Mouse (Mus musculus): ENCODE measurements around the gene Magi1. TPM values are rescaled to one million over a fixed set of nuclear protein-coding genes. Genes with fewer than 3 reads are reported as not detected.

Gene Magi1
- polyA plus RNA-seq, 1 experiment from 2014 or later = 9.8 TPM

- no peak; the same call in 1 of the 2 replicates for ATAC-seq (ENCODE audit: insufficient read depth, low FRiP score, low read depth)
- H3K9me3 ChIP-seq = no peaks in the 10 kb centered on the region
- 59% methylated on average over 4 of the region's 4 CpGs for WGBS
- H3K4me3 ChIP-seq (replicated peaks) = no peak overlapping the region
- H3K27me3 ChIP-seq (replicated peaks) = no peaks in the 10 kb centered on the region
- peak overlapping the region; percentile 23; the same call in 1 of the 2 replicates for H3K27ac ChIP-seq
- H3K9ac ChIP-seq = no peak overlapping the region
- no peaks in the 10 kb centered on the region for H3K36me3 ChIP-seq
- H3K4me2 ChIP-seq = no peak overlapping the region
- H3K4me1 ChIP-seq = peaks cover 13% of the 10 kb centered on the region; the same call in 1 of the 2 replicates
Observed at GRCm38 (mm10) chr6:94126763-94127162, 157.0 kb downstream of the Magi1 start.

DNA sequence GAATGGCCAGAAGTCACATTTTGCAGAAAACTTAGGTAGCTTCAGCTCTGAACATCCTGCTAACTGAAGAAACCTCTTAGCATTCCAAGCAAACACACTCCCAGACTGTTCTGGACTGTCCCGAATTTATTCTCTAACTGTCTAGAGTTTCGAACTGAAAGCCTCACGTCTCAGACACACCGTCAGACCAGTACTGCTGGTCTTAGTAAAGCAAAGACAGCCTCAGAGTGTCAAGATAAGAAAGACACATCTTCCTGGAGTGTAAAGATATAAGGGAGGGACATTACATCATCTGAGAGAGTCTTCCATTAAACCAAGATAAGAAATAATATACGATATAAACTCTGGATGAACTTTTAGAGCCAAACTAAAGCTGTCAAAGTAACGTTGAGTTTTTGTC, 158.6 kb downstream of the Magi1 start:
- H3K27me3 ChIP-seq (replicated peaks) = no peaks in the 10 kb centered on the region
- WGBS = 24% methylated on average over 6 of the region's 6 CpGs
- peaks cover 13% of the 10 kb centered on the region; the same call in 1 of the 2 replicates for H3K4me1 ChIP-seq

GRCm38 (mm10) chr6:94124279-94124678, 159.4 kb downstream of the Magi1 start:
- no peak overlapping the region for H3K4me3 ChIP-seq (replicated peaks)
- peaks cover 13% of the 10 kb centered on the region; the same call in 1 of the 2 replicates for H3K4me1 ChIP-seq
- no peaks in the 10 kb centered on the region for H3K9me3 ChIP-seq
- H3K36me3 ChIP-seq = no peaks in the 10 kb centered on the region
- WGBS = 21% methylated on average over 2 of the region's 2 CpGs
- H3K4me2 ChIP-seq = no peak overlapping the region
- no peaks in the 10 kb centered on the region for H3K27me3 ChIP-seq (replicated peaks)
- ATAC-seq (ENCODE audit: insufficient read depth, low FRiP score, low read depth) = no peak
- no peak overlapping the region for H3K9ac ChIP-seq
- H3K27ac ChIP-seq = peak overlapping the region; percentile 21; the same call in 1 of the 2 replicates

More for the DNA sequence above, 158.6 kb downstream of the Magi1 start:
- no peak for ATAC-seq (ENCODE audit: insufficient read depth, low FRiP score, low read depth)
- no peak overlapping the region for H3K27ac ChIP-seq
- H3K9me3 ChIP-seq = no peaks in the 10 kb centered on the region
- no peaks in the 10 kb centered on the region for H3K36me3 ChIP-seq
- H3K9ac ChIP-seq = no peak overlapping the region
- H3K4me3 ChIP-seq (replicated peaks) = no peak overlapping the region
- no peak overlapping the region for H3K4me2 ChIP-seq

- ATAC-seq (ENCODE audit: insufficient read depth, low FRiP score, low read depth) = no peak
- 60% methylated on average over 8 of the region's 8 CpGs for WGBS
- H3K27me3 ChIP-seq (replicated peaks) = no peaks in the 10 kb centered on the region
- H3K4me2 ChIP-seq = no peak overlapping the region
- H3K27ac ChIP-seq = no peak overlapping the region
- no peak overlapping the region for H3K9ac ChIP-seq
- H3K36me3 ChIP-seq = no peaks in the 10 kb centered on the region
- H3K9me3 ChIP-seq = no peaks in the 10 kb centered on the region
- no peak overlapping the region for H3K4me3 ChIP-seq (replicated peaks)
- peaks cover 2% of the 10 kb centered on the region; the same call in 1 of the 2 replicates for H3K4me1 ChIP-seq
Observed at GRCm38 (mm10) chr6:94122566-94123150, 161.1 kb downstream of the Magi1 start.

- ATAC-seq (ENCODE audit: insufficient read depth, low FRiP score, low read depth) = no peak
- no peaks in the 10 kb centered on the region for H3K36me3 ChIP-seq
Observed at GRCm38 (mm10) chr6:94121488-94121887, 162.2 kb downstream of the Magi1 start.

GRCm38 (mm10) chr6:94116434-94117432, 167.0 kb downstream of the Magi1 start:
- Histone ChIP-seq H3K27me3 (replicated peaks) (no peaks in the 10 kb centered on the region), H3K4me2 (no peak overlapping the region), H3K4me3 (replicated peaks) (no peak overlapping the region), H3K4me1 (0 out of 2 replicates have a peak, but pooled peaks cover 3% of the 10 kb centered on the region), H3K27ac (no peak overlapping the region), H3K9me3 (no peaks in the 10 kb centered on the region), H3K9ac (no peak overlapping the region), H3K36me3 (no peaks in the 10 kb centered on the region)
- no peak for ATAC-seq (ENCODE audit: insufficient read depth, low FRiP score, low read depth)
- 80% methylated on average over 6 of the region's 6 CpGs for WGBS

More at GRCm38 (mm10) chr6:94121488-94121887, 162.2 kb downstream of the Magi1 start:
- Histone ChIP-seq H3K27me3 (replicated peaks) (no peaks in the 10 kb centered on the region), H3K27ac (no peak overlapping the region), H3K9ac (no peak overlapping the region), H3K4me1 (no peaks in the 10 kb centered on the region; the same call in 1 of the 2 replicates), H3K4me2 (no peak overlapping the region), H3K9me3 (no peaks in the 10 kb centered on the region), H3K4me3 (replicated peaks) (no peak overlapping the region)
- WGBS = 51% methylated on average over 5 of the region's 5 CpGs

GRCm38 (mm10) chr6:94111833-94112232, 171.9 kb downstream of the Magi1 start:
- Histone ChIP-seq H3K4me2 (no peak overlapping the region), H3K27me3 (replicated peaks) (no peaks in the 10 kb centered on the region), H3K4me3 (replicated peaks) (no peak overlapping the region), H3K4me1 (peaks cover 10% of the 10 kb centered on the region), H3K36me3 (no peaks in the 10 kb centered on the region), H3K9ac (no peak overlapping the region), H3K27ac (no peak overlapping the region), H3K9me3 (no peaks in the 10 kb centered on the region)
- ATAC-seq (ENCODE audit: insufficient read depth, low FRiP score, low read depth) = no peak

GRCm38 (mm10) chr6:94107401-94108107, 176.2 kb downstream of the Magi1 start:
- H3K4me2 ChIP-seq = no peak overlapping the region
- no peaks in the 10 kb centered on the region for H3K36me3 ChIP-seq

DNA sequence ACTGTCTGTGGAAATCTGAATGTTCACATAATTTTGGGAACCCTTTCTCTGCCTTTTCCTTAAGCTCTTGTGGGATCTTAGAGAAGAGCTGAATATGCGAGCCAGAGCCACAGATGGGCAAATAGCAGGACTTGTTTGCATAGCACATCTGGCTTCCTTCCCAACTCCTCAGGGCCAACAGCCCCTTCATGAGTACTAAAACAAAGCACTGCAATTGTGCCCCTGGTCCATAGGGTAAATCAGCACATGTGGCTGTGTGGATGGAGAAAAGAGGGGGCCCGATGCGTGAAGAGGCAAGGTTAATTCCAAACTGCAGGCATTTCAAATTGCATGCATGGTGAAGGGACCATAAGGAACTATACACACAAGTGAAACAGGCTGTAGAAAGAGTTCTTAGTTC, 180.1 kb downstream of the Magi1 start:
- no peak overlapping the region for H3K27ac ChIP-seq
- no peak overlapping the region for H3K9ac ChIP-seq

More at GRCm38 (mm10) chr6:94107401-94108107, 176.2 kb downstream of the Magi1 start:
- 36% methylated on average over 11 of the region's 11 CpGs for WGBS
- Histone ChIP-seq H3K4me1 (peaks cover 19% of the 10 kb centered on the region), H3K27me3 (replicated peaks) (no peaks in the 10 kb centered on the region), H3K27ac (no peak overlapping the region), H3K4me3 (replicated peaks) (no peak overlapping the region), H3K9me3 (no peaks in the 10 kb centered on the region), H3K9ac (no peak overlapping the region)
- no peak for ATAC-seq (ENCODE audit: insufficient read depth, low FRiP score, low read depth)

DNA sequence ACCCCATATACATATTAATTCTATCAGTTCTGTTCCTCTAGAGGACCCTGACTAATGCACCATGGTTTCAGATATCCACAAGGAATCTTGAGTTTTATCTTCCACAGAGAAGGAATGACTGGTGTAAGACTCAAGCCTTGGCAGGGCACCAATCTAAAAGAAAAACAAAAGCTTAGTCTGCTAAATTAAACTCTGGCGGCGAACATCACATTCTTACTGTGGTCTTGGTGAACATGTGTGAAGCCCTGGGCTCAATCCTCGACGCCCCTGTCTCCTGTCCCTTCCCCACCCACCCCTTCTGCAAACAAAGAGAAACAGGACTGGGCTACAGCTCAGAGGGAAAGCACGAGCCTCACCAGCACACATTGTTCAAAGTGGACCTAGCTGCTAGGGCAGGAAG, 182.5 kb downstream of the Magi1 start:
- ATAC-seq (ENCODE audit: insufficient read depth, low FRiP score, low read depth) = no peak
- no peaks in the 10 kb centered on the region for H3K27me3 ChIP-seq (replicated peaks)
- no peaks in the 10 kb centered on the region for H3K36me3 ChIP-seq
- no peak overlapping the region for H3K9ac ChIP-seq
- 26% methylated on average over 5 of the region's 5 CpGs for WGBS
- H3K4me1 ChIP-seq = peaks cover 21% of the 10 kb centered on the region
- no peak overlapping the region for H3K4me2 ChIP-seq
- peak overlapping the region; percentile 28; the same call in 1 of the 2 replicates for H3K27ac ChIP-seq
- H3K9me3 ChIP-seq = no peaks in the 10 kb centered on the region
- H3K4me3 ChIP-seq (replicated peaks) = no peak overlapping the region

More for the DNA sequence above, 180.1 kb downstream of the Magi1 start:
- Histone ChIP-seq H3K27me3 (replicated peaks) (no peaks in the 10 kb centered on the region), H3K9me3 (no peaks in the 10 kb centered on the region), H3K36me3 (no peaks in the 10 kb centered on the region), H3K4me1 (peaks cover 26% of the 10 kb centered on the region), H3K4me2 (no peak overlapping the region), H3K4me3 (replicated peaks) (no peak overlapping the region)
- ATAC-seq (ENCODE audit: insufficient read depth, low FRiP score, low read depth) = no peak
- WGBS = 68% methylated on average over 3 of the region's 3 CpGs

DNA sequence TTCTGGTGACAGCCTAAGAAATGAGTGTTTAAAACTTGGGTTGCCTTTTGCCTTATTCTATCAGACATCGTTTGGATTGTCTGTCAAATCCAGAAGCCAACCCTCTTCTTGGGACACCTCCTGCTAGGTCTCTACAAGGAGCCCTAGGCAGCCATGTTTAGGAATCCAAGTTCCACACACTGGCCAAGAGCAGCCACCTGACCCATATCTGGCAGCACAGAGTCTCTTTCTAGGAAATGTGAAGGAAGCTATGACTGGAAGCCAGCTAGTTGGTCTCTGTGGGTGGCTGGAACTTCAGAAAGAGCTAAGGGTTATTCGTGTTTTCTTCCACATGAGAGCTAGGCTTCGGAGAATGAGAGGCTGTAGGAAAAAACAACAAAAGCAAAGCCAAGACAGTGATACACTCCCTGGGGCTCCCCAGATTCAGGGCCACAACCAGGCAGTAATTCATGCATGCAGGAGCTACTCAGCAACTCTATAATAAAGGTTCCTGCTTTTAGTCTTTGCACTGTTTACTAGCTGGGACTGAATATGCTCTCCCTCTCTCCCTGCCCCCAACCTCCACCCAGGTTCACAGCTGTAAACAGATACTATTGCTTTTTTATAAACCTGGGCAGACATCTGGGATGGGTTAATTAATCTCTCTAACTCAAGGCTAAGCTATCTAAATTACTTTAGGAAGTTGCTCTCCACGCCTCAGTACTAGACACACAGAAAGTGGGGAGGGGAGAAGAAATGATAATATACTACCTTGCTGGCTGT, 188.6 kb downstream of the Magi1 start:
- no peaks in the 10 kb centered on the region for H3K27me3 ChIP-seq (replicated peaks)
- H3K9me3 ChIP-seq = no peaks in the 10 kb centered on the region
- H3K36me3 ChIP-seq = no peaks in the 10 kb centered on the region
- no peak overlapping the region for H3K9ac ChIP-seq
- peaks cover 9% of the 10 kb centered on the region; the same call in 1 of the 2 replicates for H3K4me1 ChIP-seq
- no peak overlapping the region for H3K27ac ChIP-seq
- WGBS = 52% methylated on average over 4 of the region's 4 CpGs
- H3K4me2 ChIP-seq = no peak overlapping the region
- no peak overlapping the region for H3K4me3 ChIP-seq (replicated peaks)
- no peak for ATAC-seq (ENCODE audit: insufficient read depth, low FRiP score, low read depth)
